Mouse (Mus musculus) spleen, adult 12 weeks (tissue): ENCODE results near the gene Tex101.
"Not testable (repeated sequence)": the region's sequence is repeated elsewhere in the genome, so short reads cannot be mapped to it uniquely, and the experiment has no call there.

ENCODE experiments used
- DNase-seq: peaks from one replicate; pipeline ENCODE4 v3.0.0; 2022; ENCODE audit warnings: low spot score

Gene Tex101

GRCm38 (mm10) chr7:24676575-24676974, at the start of gene Tex101:
Gene Tex101 (minus strand): TSS chr7:24676675.
- no peak for DNase-seq

DNA sequence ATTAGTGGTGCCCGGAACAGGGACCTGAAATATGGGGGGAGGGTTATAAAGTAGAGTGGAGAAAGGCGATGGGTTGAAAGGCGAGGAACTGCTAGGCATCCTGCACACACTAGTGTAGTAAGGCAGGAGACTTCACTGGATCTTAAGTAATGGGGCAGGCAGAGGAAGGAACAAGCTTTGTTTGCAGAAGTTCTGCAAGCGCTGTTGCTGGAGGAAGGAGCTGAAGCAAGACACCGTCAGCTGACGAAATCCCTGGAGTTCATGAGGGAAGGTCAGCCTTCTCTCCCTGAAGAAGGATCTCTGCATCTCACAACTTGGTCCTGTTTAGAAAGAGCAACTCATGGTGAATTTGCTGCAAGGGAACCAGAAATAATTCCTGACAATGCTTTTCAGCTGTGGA, 38.6 kb upstream of the Tex101 start:
- DNase-seq, result no peak

DNA sequence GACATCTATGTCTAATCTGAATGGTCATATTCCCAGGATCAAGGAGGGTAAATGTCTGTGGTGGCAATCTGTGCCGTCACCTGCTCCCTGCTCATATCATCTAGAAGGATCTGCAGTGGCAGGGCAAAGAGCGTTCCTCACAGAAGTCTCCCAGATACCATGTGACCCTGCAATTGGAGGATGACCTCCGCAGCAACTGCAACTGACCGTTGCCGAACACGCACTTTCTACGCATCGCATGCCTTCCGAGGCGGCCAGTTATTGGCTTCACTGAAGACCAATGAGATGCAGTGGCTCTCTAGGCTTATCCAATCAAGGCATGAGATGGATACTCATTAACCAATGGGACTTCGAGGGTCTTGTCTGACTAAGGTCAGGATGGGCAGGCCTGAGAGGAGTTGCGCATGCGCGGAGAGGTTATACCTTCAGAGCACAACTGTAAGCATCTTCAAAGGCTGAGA, 32.4 kb upstream of the Tex101 start, which contains the start of gene BC049730:
BC049730 (plus strand) TSS at position 411 of the 461 bp plus-strand sequence.
- DNase-seq, result no peak

- DNase-seq, result not testable (repeated sequence)
Observed at GRCm38 (mm10) chr7:24702841-24703240, 26.4 kb upstream of the Tex101 start.

- DNase-seq, result not testable (repeated sequence)
Observed at GRCm38 (mm10) chr7:24697891-24698290, 21.4 kb upstream of the Tex101 start.

GRCm38 (mm10) chr7:24692693-24693092, 16.2 kb upstream of the Tex101 start:
- DNase-seq, result not testable (repeated sequence)

DNA sequence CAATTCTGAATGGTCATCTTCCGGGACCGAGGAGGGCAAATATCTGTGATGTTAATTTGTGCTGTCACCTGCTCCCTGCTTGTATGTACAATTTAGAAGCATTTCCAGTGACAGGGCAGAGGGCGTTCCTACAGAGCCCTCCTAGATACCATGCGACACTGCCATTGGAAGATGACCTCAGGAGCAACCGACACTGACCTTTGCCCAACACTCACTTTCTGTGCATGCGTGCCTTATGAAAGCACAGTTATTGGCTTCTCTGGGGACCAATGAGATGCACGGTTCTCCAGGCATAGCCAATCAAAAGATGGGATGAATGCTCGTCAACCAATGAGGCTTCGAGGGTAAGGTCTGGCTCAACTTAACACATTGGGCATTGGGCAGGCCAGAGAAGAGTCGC, 11.0 kb upstream of the Tex101 start:
- DNase-seq, result not testable (repeated sequence)

DNA sequence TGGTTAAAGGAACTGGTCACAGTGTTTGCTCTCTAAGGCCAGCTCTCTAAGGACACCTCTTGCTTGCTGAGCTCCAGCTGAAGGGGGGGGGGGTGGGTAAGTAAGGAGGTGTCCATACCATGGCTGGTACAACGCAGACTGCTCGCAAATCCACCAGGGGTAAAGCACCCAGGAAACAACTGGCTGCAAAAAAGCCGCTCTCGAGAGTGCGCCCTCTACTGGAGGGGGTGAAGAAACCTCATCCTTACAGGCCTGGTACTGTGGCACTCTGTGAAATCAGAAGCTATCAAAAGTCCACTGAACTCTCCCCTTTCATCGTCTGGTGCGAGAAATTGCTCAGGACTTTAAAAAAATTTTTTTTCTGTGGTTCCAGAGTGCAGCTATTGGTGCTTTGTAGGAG, 7.6 kb upstream of the Tex101 start:
- DNase-seq, result not testable (repeated sequence)

DNA sequence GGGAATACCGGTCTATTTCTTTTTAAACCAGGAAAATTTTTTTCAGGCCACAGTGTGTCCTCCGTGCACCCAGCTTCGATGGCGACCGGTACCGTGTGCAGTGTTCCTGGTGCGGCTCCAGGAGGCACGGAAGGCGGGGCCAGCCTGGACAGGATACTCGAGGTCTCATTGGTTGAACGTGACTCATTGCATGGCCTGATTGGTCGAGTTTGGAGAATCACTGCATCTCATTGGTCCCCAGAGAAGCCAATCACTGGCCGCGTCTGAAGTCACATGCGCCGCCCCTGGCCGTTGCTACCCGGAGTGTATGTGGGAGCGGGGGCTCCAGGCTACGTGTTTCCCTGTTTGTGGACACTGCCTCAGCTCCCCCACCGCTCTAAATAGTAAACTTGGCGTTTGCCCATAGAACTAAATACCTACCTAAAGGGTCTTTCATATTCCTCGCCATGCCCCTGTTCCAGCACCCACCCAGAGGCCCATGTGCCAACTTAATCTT, 4.5 kb downstream of the Tex101 start:
- no peak for DNase-seq

DNA sequence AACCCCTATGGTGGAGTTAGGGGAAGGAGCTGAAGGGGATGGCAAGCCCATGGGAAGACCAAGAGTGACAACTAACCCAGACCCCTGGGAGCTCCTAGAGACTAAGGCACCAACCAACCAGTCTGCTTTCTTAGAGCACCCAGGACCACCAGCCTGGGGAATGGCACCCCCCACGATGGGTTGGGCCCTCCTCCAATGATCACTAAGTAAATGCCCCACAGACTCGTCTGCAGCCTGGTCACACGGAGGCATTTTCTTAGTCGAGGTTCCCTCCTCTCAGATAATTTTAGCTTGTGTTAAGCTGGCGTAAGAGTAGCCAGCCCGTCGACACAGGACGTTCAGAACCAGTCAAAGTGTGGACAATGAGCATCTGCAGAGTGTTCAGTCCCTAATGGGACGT, 11.5 kb downstream of the Tex101 start:
- DNase-seq, result no peak

- DNase-seq, result no peak
Observed at GRCm38 (mm10) chr7:24664301-24664700, 12.2 kb downstream of the Tex101 start.

GRCm38 (mm10) chr7:24662575-24662974, 13.9 kb downstream of the Tex101 start:
- DNase-seq, result peak; percentile 61

GRCm38 (mm10) chr7:24661118-24661904, 15.2 kb downstream of the Tex101 start:
- no peak for DNase-seq

DNA sequence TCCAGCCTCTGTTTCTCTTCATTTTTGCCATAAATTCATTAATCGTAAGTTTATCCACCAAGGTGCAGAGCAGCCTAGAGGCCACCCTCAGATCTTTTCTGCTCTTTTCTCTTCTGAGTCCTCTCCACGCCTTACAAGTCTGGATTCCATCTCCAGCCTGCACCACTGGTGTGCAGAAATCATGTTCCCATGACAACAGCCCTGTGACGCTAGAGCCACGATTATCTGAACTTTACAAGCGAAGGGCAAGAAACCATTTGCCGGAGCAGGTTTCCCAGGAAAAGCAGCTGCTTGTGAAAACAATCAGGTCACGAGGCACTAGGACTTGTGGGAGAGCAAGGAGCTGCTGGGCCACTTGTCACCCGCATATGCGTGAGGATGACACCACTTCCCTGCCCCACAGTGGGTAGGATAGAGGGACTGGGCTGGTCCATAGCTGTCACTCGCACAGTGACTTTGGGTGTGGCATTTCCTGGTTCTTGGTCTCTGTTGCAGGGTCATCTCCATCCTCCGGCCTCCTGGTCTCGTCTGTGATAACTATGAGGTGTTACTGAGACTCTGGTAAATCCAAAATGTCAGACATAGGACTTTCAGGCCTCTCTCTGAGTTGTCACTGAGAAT, 16.6 kb downstream of the Tex101 start:
- no peak for DNase-seq

- peak; percentile 26 for DNase-seq
Observed at GRCm38 (mm10) chr7:24653681-24654080, 22.8 kb downstream of the Tex101 start.

DNA sequence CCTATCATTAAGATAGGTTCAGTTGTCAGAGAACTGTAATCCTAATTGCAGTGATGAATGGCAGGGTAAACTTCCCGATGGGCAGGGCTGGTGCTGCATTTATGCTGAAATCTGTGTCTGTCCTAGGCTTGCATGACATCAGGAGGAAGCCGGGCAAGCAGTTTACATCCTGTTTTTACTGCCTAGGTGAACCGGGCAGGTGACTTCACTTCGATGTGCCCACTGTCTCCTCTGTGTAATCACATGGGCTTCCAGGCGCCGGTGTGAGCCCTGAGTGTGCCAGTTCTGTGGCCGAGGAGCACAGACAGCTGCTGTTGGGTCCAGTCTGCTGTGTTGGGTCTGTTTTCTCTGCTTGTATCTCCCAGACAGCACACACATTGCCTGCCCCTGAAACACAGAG, 30.0 kb downstream of the Tex101 start:
- DNase-seq, result no peak

- DNase-seq, result no peak
Observed at GRCm38 (mm10) chr7:24644996-24645395, 31.5 kb downstream of the Tex101 start.

DNA sequence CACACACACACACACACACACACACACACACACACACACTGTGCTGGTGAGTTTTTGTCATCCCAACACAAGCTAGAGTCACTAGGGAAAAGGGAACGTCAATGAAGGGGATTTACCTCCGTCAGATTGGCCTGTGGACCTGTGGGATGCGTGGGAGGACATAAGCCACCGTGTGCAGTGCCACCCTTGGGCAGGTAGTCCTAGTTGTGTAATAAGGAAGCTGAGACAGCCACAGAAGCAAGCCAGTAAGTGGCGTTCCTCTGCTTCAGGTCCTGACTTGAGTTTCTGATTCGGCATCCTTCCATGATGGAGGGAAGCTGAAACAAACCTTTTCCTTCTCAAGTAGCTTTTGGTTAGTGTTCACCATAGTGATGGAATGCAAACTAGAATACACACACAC, 32.0 kb downstream of the Tex101 start:
- no peak for DNase-seq

DNA sequence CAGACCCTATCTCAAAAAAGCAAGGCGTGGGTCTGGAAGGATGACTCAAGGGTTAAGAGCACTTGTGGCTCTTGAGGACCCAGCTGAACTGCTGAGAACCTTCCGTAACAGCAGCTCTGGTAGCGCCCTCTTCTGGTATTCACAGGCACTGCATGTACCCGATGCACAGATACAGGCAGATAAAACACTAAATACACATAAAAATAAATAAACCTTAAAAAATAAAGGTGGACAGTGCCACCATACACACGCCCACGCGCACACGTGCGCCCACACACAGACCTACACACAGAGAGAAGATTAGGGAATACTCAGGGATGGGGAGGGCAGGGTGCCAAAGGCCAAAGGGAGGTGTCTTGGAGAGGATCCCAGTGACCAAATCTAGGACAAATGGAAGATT, 34.0 kb downstream of the Tex101 start:
- peak; percentile 36 for DNase-seq

GRCm38 (mm10) chr7:24640450-24640849, 36.0 kb downstream of the Tex101 start:
- DNase-seq, result no peak

DNA sequence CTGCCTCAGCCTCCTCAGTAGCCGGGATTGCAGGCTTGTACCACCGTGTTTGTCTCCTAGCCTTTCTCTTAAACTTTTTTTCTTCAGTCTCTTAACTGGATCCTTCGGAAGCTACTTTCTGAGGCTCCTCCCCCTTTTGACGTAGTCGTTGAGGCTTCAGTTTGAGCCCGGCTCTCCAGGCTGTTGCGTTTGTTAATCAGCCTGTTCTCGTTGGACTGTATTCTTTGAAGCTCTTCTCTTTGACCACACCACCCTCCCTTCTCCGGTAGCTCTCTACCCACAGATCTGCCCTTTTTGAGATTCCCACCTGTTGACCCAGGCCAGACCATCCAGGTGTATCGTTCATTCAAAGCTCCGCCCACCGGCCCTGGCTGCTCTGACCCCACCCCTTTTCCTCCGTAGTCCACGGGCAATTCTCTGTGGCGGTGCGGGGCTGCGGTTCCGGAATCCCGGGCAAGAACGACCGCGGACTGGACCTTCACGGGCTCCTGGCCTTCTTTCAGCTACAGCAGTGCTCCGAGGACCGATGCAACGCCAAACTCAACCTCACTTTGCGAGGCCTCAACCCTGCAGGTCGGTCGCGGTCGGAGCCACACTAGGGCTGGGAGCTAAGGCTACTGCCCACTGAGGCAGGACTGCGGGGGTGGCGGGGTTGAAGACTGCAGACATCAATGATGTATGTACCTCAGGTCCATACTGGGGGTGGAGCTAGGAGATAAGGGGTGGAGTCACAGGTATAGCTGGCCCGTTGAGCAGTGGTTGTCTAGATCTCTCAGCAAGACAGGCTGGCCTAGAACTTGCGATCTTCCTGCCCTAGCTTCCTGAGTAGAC, 38.2 kb downstream of the Tex101 start:
- no peak for DNase-seq

- DNase-seq, result no peak
Observed at GRCm38 (mm10) chr7:24637046-24637445, 39.4 kb downstream of the Tex101 start.
